Mouse (Mus musculus) heart, postnatal 0 days (tissue): ENCODE results near the gene Rnf5. TPM values are rescaled to one million over a fixed set of nuclear protein-coding genes. Genes with fewer than 3 reads are reported as not detected.

Experiments used
- ATAC-seq: fragments of 200-750 bp; cut with Nextera tagmentation; 2 replicates; pipeline ENCODE4 v1.8.0; 2017; ENCODE audit warnings: low read depth, moderate number of reproducible peaks, moderate library complexity; ENCODE audit not compliant: insufficient read depth
- DNase-seq: peaks from one replicate; pipeline ENCODE4 v3.0.0-alpha.2; 2016; ENCODE audit warnings: low spot score
- H3K27ac ChIP-seq: fragments of 300-500 bp; sonication (generic); 2 replicates; pipeline ENCODE4 v1.5.1; 2014; ENCODE audit warnings: low read depth, mild to moderate bottlenecking
- H3K27me3 ChIP-seq: fragments of 300-500 bp; sonication (generic); 2 replicates; pipeline ENCODE4 v1.6.1; 2014; ENCODE audit warnings: low read length, mixed read lengths; ENCODE audit not compliant: control insufficient read depth, insufficient read depth
- H3K36me3 ChIP-seq: fragments of 300-500 bp; sonication (generic); replicated peaks from 2 replicates; pipeline ENCODE4 v1.6.1; 2014; ENCODE audit warnings: low read length, mixed read lengths; ENCODE audit not compliant: control insufficient read depth, insufficient read depth
- H3K4me1 ChIP-seq: fragments of 300-500 bp; sonication (generic); 2 replicates; pipeline ENCODE4 v1.6.1; 2014; ENCODE audit warnings: antibody characterized with exemption; ENCODE audit not compliant: control insufficient read depth, insufficient read depth
- H3K4me2 ChIP-seq: fragments of 300-500 bp; sonication (generic); 2 replicates; pipeline ENCODE4 v1.6.1; 2014; ENCODE audit warnings: low read depth, mild to moderate bottlenecking, low read length, moderate library complexity
- H3K4me3 ChIP-seq: fragments of 300-500 bp; sonication (generic); 2 replicates; pipeline ENCODE4 v1.5.1; 2014; ENCODE audit warnings: low read depth, low read length
- H3K9ac ChIP-seq: fragments of 300-500 bp; sonication (generic); replicated peaks from 2 replicates; pipeline ENCODE4 v1.6.1; 2014; ENCODE audit warnings: low read depth, low read length, mixed read lengths
- H3K9me3 ChIP-seq: fragments of 300-500 bp; sonication (generic); replicated peaks from 2 replicates; pipeline ENCODE4 v1.6.1; 2016; ENCODE audit warnings: low read length; ENCODE audit not compliant: control insufficient read depth
- CTCF ChIP-seq: IDR thresholded peaks from 2 replicates; pipeline ENCODE4 v1.5.1; 2016; ENCODE audit warnings: antibody characterized with exemption, control low read depth, low read depth
- EP300 ChIP-seq: IDR thresholded peaks from 2 replicates; pipeline ENCODE4 v1.6.1; 2016; ENCODE audit warnings: antibody characterized with exemption, low read depth
- WGBS: fragments of 180-500 bp; shearing (Covaris S2); extraction: QIAGEN DNeasy Blood & Tissue Kit; methylation state at CpG from one replicate; pipeline ENCODE4 v1.1.7; 2014; 5-methylcytosine and 5-hydroxymethylcytosine counted together
- polyA plus RNA-seq: library from polyadenylated mRNA; unstranded; fragments of >200 nt; fragmentation: Nextera tagmentation; extraction: Ambion mirVana; gene quantifications from 2 replicates; pipeline ENCODE4 v1.2.1, GENCODE M21; 2015
- total RNA-seq: library from RNA; depleted of rRNA; stranded (reverse); fragments of >200 nt; gene quantifications from 2 replicates; pipeline ENCODE4 v1.2.3, GENCODE M21; 2014; ENCODE audit warnings: low replicate concordance

The Rnf5 gene
- total and polyA plus RNA-seq, 2 experiments from 2014 or later: 42.5 to 79.9 TPM

- peak overlapping the region; percentile 50 for H3K4me3 ChIP-seq
- peak overlapping the region; percentile 57 for H3K9ac ChIP-seq
- no peaks in the 10 kb centered on the region for H3K9me3 ChIP-seq
These were observed 41.9 kb upstream of the Rnf5 start for GRCm38 (mm10) chr17:34645256-34645829.

GRCm38 (mm10) chr17:34644608-34645007, 41.1 kb upstream of the Rnf5 start, which contains the start of gene Fkbpl:
Gene Fkbpl (plus strand): TSS chr17:34644764.
- ATAC-seq (peak; percentile 77), DNase-seq (peak; percentile 91)
- TF ChIP-seq CTCF (no peak), EP300 (no peak)
- Histone ChIP-seq H3K4me2 (peak within 1 kb of the TSS; percentile 77), H3K9me3 (no peaks in the 10 kb centered on the region), H3K4me3 (peak within 1 kb of the TSS; percentile 50), H3K4me1 (peaks cover 21% of the 10 kb centered on the region), H3K27me3 (no peaks in the 10 kb centered on the region), H3K27ac (peak within 1 kb of the TSS; percentile 66), H3K9ac (peak within 1 kb of the TSS; percentile 57), H3K36me3 (0 out of 2 replicates have a peak, but pooled peaks cover under 1% of the 10 kb centered on the region)
- WGBS: under 1% methylated on average over 16 of the region's 16 CpGs

More at GRCm38 (mm10) chr17:34645256-34645829, 41.9 kb upstream of the Rnf5 start:
- peaks cover 21% of the 10 kb centered on the region for H3K4me1 ChIP-seq
- H3K4me2 ChIP-seq: peak overlapping the region; percentile 77
- no peak for ATAC-seq
- TF ChIP-seq EP300 (no peak), CTCF (no peak)
- H3K27ac ChIP-seq: peak overlapping the region; percentile 66
- no peaks in the 10 kb centered on the region for H3K27me3 ChIP-seq
- 38% methylated on average over 10 of the region's 10 CpGs for WGBS
- H3K36me3 ChIP-seq: peaks cover 8% of the 10 kb centered on the region
- DNase-seq: no peak

GRCm38 (mm10) chr17:34643944-34644343, 40.5 kb upstream of the Rnf5 start:
- H3K27me3 ChIP-seq: no peaks in the 10 kb centered on the region
- ATAC-seq: no peak
- no peak for TF ChIP-seq CTCF
- no peak for DNase-seq
- H3K4me3 ChIP-seq: no peak overlapping the region
- H3K27ac ChIP-seq: no peak overlapping the region
- no peak overlapping the region for H3K4me2 ChIP-seq
- H3K9me3 ChIP-seq: no peaks in the 10 kb centered on the region
- 63% methylated on average over 10 of the region's 10 CpGs for WGBS
- peaks cover 21% of the 10 kb centered on the region for H3K4me1 ChIP-seq
- H3K36me3 ChIP-seq: no peaks in the 10 kb centered on the region
- no peak overlapping the region for H3K9ac ChIP-seq

DNA sequence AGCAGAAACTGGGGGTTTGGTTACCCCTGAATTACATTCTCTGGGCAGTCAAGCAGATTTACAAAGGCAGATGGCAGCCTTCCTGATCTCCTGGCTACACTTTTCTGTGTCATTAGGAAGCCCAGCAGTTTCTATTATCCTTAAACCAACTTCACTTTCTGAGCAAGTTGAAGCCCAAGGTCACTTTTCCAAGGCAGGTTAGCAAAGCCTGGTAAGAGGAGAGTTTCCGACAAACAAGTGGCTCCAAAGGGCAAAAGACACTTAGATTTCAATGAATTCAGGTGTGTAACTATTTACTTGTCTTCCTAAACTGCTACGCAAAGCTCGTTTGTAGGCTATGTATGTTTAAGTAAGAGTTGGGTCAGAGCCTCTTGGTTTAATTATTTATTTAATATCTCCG, 39.9 kb upstream of the Rnf5 start:
- Histone ChIP-seq H3K36me3 (no peaks in the 10 kb centered on the region), H3K4me3 (no peak overlapping the region), H3K27me3 (no peaks in the 10 kb centered on the region), H3K9ac (no peak overlapping the region), H3K27ac (no peak overlapping the region), H3K9me3 (no peaks in the 10 kb centered on the region), H3K4me1 (peaks cover 21% of the 10 kb centered on the region), H3K4me2 (no peak overlapping the region)
- ATAC-seq: no peak
- no peak for DNase-seq
- TF ChIP-seq EP300 (no peak), CTCF (no peak)
- WGBS: 81% methylated on average over 4 of the region's 4 CpGs

DNA sequence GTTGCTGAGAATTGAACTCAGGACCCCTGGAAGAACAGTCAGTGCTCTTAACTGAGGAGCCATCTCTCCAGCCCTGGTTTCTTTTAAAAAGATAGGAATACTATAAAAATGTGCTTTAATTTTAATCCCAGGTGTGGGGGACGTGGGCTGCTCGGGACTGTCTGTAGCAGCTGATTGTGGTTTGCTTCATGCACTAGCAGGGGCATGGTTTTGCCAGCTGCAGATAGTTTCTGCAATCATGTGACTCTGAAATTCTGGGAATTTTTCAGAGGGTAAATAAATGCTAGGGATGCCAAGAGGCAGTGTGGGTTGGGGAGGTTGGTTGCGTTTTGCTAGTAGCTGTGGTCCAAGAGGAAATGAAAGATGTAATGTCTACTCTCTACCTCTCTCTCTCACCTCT, 38.5 kb upstream of the Rnf5 start:
- Histone ChIP-seq H3K36me3 (no peaks in the 10 kb centered on the region), H3K27ac (peak overlapping the region; percentile 80; the same call in 1 of the 2 replicates), H3K9ac (no peak overlapping the region), H3K9me3 (no peaks in the 10 kb centered on the region), H3K4me2 (no peak overlapping the region), H3K4me3 (no peak overlapping the region), H3K27me3 (no peaks in the 10 kb centered on the region), H3K4me1 (peaks cover 14% of the 10 kb centered on the region)
- ATAC-seq: no peak
- 73% methylated on average over 3 of the region's 3 CpGs for WGBS
- DNase-seq: no peak
- TF ChIP-seq CTCF: no peak
- no peak for TF ChIP-seq EP300
